Mouse (Mus musculus): ENCODE results near the gene Nup54.

DNA sequence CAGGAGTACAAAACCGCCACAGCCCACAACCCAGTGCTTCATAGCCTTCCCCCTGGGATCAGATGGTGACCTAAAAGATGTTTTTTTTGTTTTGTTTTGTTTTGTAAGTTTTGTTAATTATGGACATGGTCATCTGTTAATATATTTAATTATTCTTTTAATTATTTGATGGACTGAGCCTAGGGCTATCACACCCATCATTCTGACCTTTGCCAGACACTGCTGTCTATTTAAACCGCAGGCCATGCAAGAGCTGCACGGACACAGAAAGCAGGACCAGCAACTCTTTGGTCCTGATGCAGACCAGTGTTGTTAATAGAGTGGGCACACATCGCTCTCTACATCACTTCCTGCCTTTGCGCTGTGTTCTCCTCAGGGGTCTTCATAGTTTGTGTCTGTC lies 24.5 kb downstream of the Nup54 start:
- TF ChIP-seq CTCF (IDR thresholded peaks at IDR 0.05; ENCODE audit: low read depth, low read length) (no peak), POLR2A (IDR thresholded peaks at IDR 0.05; ENCODE audit: extremely low read depth, insufficient read depth, low read length) (no peak)

Measured in liver, adult 2 months (tissue).